Mouse (Mus musculus): ENCODE data around the gene Hook2. TPM values are rescaled to one million over a fixed set of nuclear protein-coding genes. Genes with fewer than 3 reads are reported as not detected.

Hook2 gene
- polyA plus RNA-seq, 1 experiment from 2014 or later = 25.8 TPM

- H3K27ac ChIP-seq (replicated peaks; ENCODE audit: low read depth, low read length) = no peak overlapping the region
- 15% methylated on average over 25 of the region's 25 CpGs for WGBS
- DNase-seq = no peak
- H3K4me3 ChIP-seq (replicated peaks; ENCODE audit: low read depth, low read length) = no peak overlapping the region
- no peaks in the 10 kb centered on the region for H3K9me3 ChIP-seq (ENCODE audit: control insufficient read depth, low read length)
- peaks cover 19% of the 10 kb centered on the region for H3K27me3 ChIP-seq (ENCODE audit: control insufficient read depth, insufficient read depth, low read length)
- H3K4me2 ChIP-seq (ENCODE audit: low read length) = no peak overlapping the region
- no peak overlapping the region for H3K9ac ChIP-seq (replicated peaks; ENCODE audit: low read length)
- H3K4me1 ChIP-seq (ENCODE audit: control insufficient read depth, insufficient read depth, low read length) = no peaks in the 10 kb centered on the region
- peaks cover 4% of the 10 kb centered on the region; the same call in 1 of the 2 replicates for H3K36me3 ChIP-seq (ENCODE audit: control insufficient read depth, insufficient read depth, low read length)
- ATAC-seq (ENCODE audit: low FRiP score, low TSS enrichment) = no peak
Measured at GRCm38 (mm10) chr8:85007686-85008085, 17.3 kb downstream of the Hook2 start.

GRCm38 (mm10) chr8:85011242-85011641 is 20.8 kb downstream of the Hook2 start:
- no peaks in the 10 kb centered on the region for H3K9me3 ChIP-seq (ENCODE audit: control insufficient read depth, low read length)
- WGBS = 16% methylated on average over 28 of the region's 28 CpGs
- no peak overlapping the region for H3K27ac ChIP-seq (replicated peaks; ENCODE audit: low read depth, low read length)
- no peak for ATAC-seq (ENCODE audit: low FRiP score, low TSS enrichment)
- H3K4me2 ChIP-seq (ENCODE audit: low read length) = no peak overlapping the region
- H3K36me3 ChIP-seq (ENCODE audit: control insufficient read depth, insufficient read depth, low read length) = no peaks in the 10 kb centered on the region
- no peak overlapping the region for H3K9ac ChIP-seq (replicated peaks; ENCODE audit: low read length)
- no peak overlapping the region for H3K4me3 ChIP-seq (replicated peaks; ENCODE audit: low read depth, low read length)
- DNase-seq = no peak
- H3K4me1 ChIP-seq (ENCODE audit: control insufficient read depth, insufficient read depth, low read length) = 0 out of 2 replicates have a peak, but pooled peaks cover 4% of the 10 kb centered on the region
- H3K27me3 ChIP-seq (ENCODE audit: control insufficient read depth, insufficient read depth, low read length) = peaks cover 27% of the 10 kb centered on the region

- Histone ChIP-seq H3K4me2 (ENCODE audit: low read length) (peak overlapping the region; percentile 57), H3K9me3 (ENCODE audit: control insufficient read depth, low read length) (no peaks in the 10 kb centered on the region), H3K4me3 (replicated peaks; ENCODE audit: low read depth, low read length) (peak overlapping the region; percentile 25), H3K27ac (replicated peaks; ENCODE audit: low read depth, low read length) (no peak overlapping the region), H3K36me3 (ENCODE audit: control insufficient read depth, insufficient read depth, low read length) (peaks cover 9% of the 10 kb centered on the region), H3K9ac (replicated peaks; ENCODE audit: low read length) (peak overlapping the region; percentile 45), H3K4me1 (ENCODE audit: control insufficient read depth, insufficient read depth, low read length) (0 out of 2 replicates have a peak, but pooled peaks cover 4% of the 10 kb centered on the region), H3K27me3 (ENCODE audit: control insufficient read depth, insufficient read depth, low read length) (peaks cover 20% of the 10 kb centered on the region)
- DNase-seq (peak; percentile 90), ATAC-seq (ENCODE audit: low FRiP score, low TSS enrichment) (peak; percentile 57; the same call in 1 of the 2 replicates)
- 5% methylated on average over 26 of the region's 26 CpGs for WGBS
Measured at GRCm38 (mm10) chr8:85013230-85013840, 22.9 kb downstream of the Hook2 start.

GRCm38 (mm10) chr8:85014431-85014830 is 24.0 kb downstream of the Hook2 start, which contains the start of gene Best2:
Best2 (minus strand) TSS chr8:85014531.
- Histone ChIP-seq H3K4me1 (ENCODE audit: control insufficient read depth, insufficient read depth, low read length) (0 out of 2 replicates have a peak, but pooled peaks cover 4% of the 10 kb centered on the region), H3K27me3 (ENCODE audit: control insufficient read depth, insufficient read depth, low read length) (peaks cover 20% of the 10 kb centered on the region), H3K9ac (replicated peaks; ENCODE audit: low read length) (peak within 1 kb of the TSS; percentile 45), H3K4me2 (ENCODE audit: low read length) (peak within 1 kb of the TSS; percentile 57), H3K9me3 (ENCODE audit: control insufficient read depth, low read length) (no peaks in the 10 kb centered on the region), H3K36me3 (ENCODE audit: control insufficient read depth, insufficient read depth, low read length) (peaks cover 20% of the 10 kb centered on the region), H3K27ac (replicated peaks; ENCODE audit: low read depth, low read length) (no peak within 1 kb of the TSS), H3K4me3 (replicated peaks; ENCODE audit: low read depth, low read length) (peak within 1 kb of the TSS; percentile 25)
- DNase-seq (no peak), ATAC-seq (ENCODE audit: low FRiP score, low TSS enrichment) (no peak)
- 68% methylated on average over 2 of the region's 2 CpGs for WGBS

- Histone ChIP-seq H3K27ac (replicated peaks; ENCODE audit: low read depth, low read length) (no peak overlapping the region), H3K4me1 (ENCODE audit: control insufficient read depth, insufficient read depth, low read length) (0 out of 2 replicates have a peak, but pooled peaks cover 4% of the 10 kb centered on the region), H3K27me3 (ENCODE audit: control insufficient read depth, insufficient read depth, low read length) (peaks cover 7% of the 10 kb centered on the region; the same call in 1 of the 2 replicates), H3K36me3 (ENCODE audit: control insufficient read depth, insufficient read depth, low read length) (peaks cover 42% of the 10 kb centered on the region), H3K4me2 (ENCODE audit: low read length) (no peak overlapping the region), H3K4me3 (replicated peaks; ENCODE audit: low read depth, low read length) (no peak overlapping the region), H3K9me3 (ENCODE audit: control insufficient read depth, low read length) (no peaks in the 10 kb centered on the region), H3K9ac (replicated peaks; ENCODE audit: low read length) (no peak overlapping the region)
- 69% methylated on average over 10 of the region's 10 CpGs for WGBS
- ATAC-seq (ENCODE audit: low FRiP score, low TSS enrichment) = no peak
- DNase-seq = no peak
Measured at GRCm38 (mm10) chr8:85016724-85017123, 26.3 kb downstream of the Hook2 start.

- DNase-seq (peak; percentile 27), ATAC-seq (ENCODE audit: low FRiP score, low TSS enrichment) (no peak)
- no peak overlapping the region for H3K9ac ChIP-seq (replicated peaks; ENCODE audit: low read length)
- H3K9me3 ChIP-seq (ENCODE audit: control insufficient read depth, low read length) = no peaks in the 10 kb centered on the region
- 22% methylated on average over 5 of the region's 5 CpGs for WGBS
- H3K4me1 ChIP-seq (ENCODE audit: control insufficient read depth, insufficient read depth, low read length) = 0 out of 2 replicates have a peak, but pooled peaks cover 4% of the 10 kb centered on the region
- no peak overlapping the region for H3K27ac ChIP-seq (replicated peaks; ENCODE audit: low read depth, low read length)
- peaks cover 7% of the 10 kb centered on the region; the same call in 1 of the 2 replicates for H3K27me3 ChIP-seq (ENCODE audit: control insufficient read depth, insufficient read depth, low read length)
- H3K4me3 ChIP-seq (replicated peaks; ENCODE audit: low read depth, low read length) = no peak overlapping the region
- H3K4me2 ChIP-seq (ENCODE audit: low read length) = no peak overlapping the region
- peaks cover 47% of the 10 kb centered on the region for H3K36me3 ChIP-seq (ENCODE audit: control insufficient read depth, insufficient read depth, low read length)
Measured at GRCm38 (mm10) chr8:85017209-85017608, 26.8 kb downstream of the Hook2 start.

GRCm38 (mm10) chr8:85021514-85022055 is 31.2 kb downstream of the Hook2 start:
- Histone ChIP-seq H3K9me3 (ENCODE audit: control insufficient read depth, low read length) (no peaks in the 10 kb centered on the region), H3K4me1 (ENCODE audit: control insufficient read depth, insufficient read depth, low read length) (peaks cover 19% of the 10 kb centered on the region), H3K4me3 (replicated peaks; ENCODE audit: low read depth, low read length) (no peak overlapping the region), H3K9ac (replicated peaks; ENCODE audit: low read length) (no peak overlapping the region), H3K27me3 (ENCODE audit: control insufficient read depth, insufficient read depth, low read length) (no peaks in the 10 kb centered on the region), H3K27ac (replicated peaks; ENCODE audit: low read depth, low read length) (no peak overlapping the region), H3K4me2 (ENCODE audit: low read length) (no peak overlapping the region), H3K36me3 (ENCODE audit: control insufficient read depth, insufficient read depth, low read length) (peaks cover 63% of the 10 kb centered on the region)
- no peak for DNase-seq
- no peak for ATAC-seq (ENCODE audit: low FRiP score, low TSS enrichment)
- WGBS = 94% methylated on average over 3 of the region's 3 CpGs

GRCm38 (mm10) chr8:85023846-85024245 is 33.4 kb downstream of the Hook2 start:
- no peaks in the 10 kb centered on the region for H3K27me3 ChIP-seq (ENCODE audit: control insufficient read depth, insufficient read depth, low read length)
- peaks cover 32% of the 10 kb centered on the region for H3K4me1 ChIP-seq (ENCODE audit: control insufficient read depth, insufficient read depth, low read length)
- H3K36me3 ChIP-seq (ENCODE audit: control insufficient read depth, insufficient read depth, low read length) = peaks cover 49% of the 10 kb centered on the region
- peak overlapping the region; percentile 89 for H3K4me3 ChIP-seq (replicated peaks; ENCODE audit: low read depth, low read length)
- H3K9me3 ChIP-seq (ENCODE audit: control insufficient read depth, low read length) = no peaks in the 10 kb centered on the region
- peak overlapping the region; percentile 90 for H3K4me2 ChIP-seq (ENCODE audit: low read length)
- H3K27ac ChIP-seq (replicated peaks; ENCODE audit: low read depth, low read length) = no peak overlapping the region
- 99% methylated on average over 3 of the region's 3 CpGs for WGBS
- DNase-seq (no peak), ATAC-seq (ENCODE audit: low FRiP score, low TSS enrichment) (no peak)
- no peak overlapping the region for H3K9ac ChIP-seq (replicated peaks; ENCODE audit: low read length)
